Mouse (Mus musculus): ENCODE data around the gene Hoxc12. TPM values are rescaled to one million over a fixed set of nuclear protein-coding genes. Genes with fewer than 3 reads are reported as not detected.
A peak's percentile ranks its signal among the peaks of the same experiment; 100 is the strongest.

Gene Hoxc12
- total and polyA plus RNA-seq, 3 experiments = not detected

DNA sequence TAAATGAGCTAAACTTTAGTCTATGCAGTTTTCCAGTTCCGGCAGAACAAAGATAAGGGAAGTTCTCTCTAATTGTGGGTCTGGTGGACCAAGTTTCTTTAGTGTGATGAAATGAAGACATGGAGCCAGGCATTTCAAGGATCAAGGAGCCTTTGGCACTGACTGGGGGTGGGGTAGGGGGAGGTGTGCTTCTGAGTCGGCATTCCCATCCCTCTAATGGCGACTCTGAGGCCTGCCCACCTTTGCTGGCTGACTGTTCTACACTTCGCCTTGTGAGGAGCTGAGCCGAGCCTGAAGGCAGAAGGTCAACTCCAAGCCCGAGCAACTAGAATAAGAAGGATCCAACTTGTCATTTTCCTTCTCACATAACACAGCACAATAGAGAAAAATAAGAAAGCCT, 25.2 kb downstream of the Hoxc12 start:
- peaks cover under 1% of the 10 kb centered on the region for H3K79me2 ChIP-seq (ENCODE audit: control insufficient read depth, insufficient read depth, low read length, poor library complexity)
- H3K36me3 ChIP-seq (ENCODE audit: control insufficient read depth in 1 of 2, insufficient read depth in 2 of 2, low read length in 2 of 2) = no peaks in the 10 kb centered on the region; a peak in 2 of 4 replicates
- DNase-seq (ENCODE audit: low read depth, low spot score) = no peak
- H3K27ac ChIP-seq (ENCODE audit: control insufficient read depth, low read depth, low read length) = no peak overlapping the region
- H3K9ac ChIP-seq (ENCODE audit: control insufficient read depth, low read depth, low read length, poor library complexity, severe bottlenecking) = no peak overlapping the region
- H3K9me3 ChIP-seq (replicated peaks; ENCODE audit: insufficient read depth, low read length) = no peaks in the 10 kb centered on the region
- H3K27me3 ChIP-seq (ENCODE audit: control insufficient read depth in 1 of 2, insufficient read depth in 2 of 2, low read length in 2 of 2) = peaks cover 29 to 52% of the 10 kb centered on the region in 2 experiments
- TF ChIP-seq ZC3H11A (IDR thresholded peaks at IDR 0.05; ENCODE audit: low read depth, low read length) (0 out of 2 replicates have a peak, but pooled peaks have one; percentile 3), TCF12 (IDR thresholded peaks at IDR 0.05; ENCODE audit: low read depth, low read length) (0 out of 2 replicates have a peak, but pooled peaks have one; percentile 6), ZMIZ1 (IDR thresholded peaks at IDR 0.05; ENCODE audit: low read depth, low read length) (no peak), SMC3 (IDR thresholded peaks at IDR 0.05; ENCODE audit: low read depth, low read length) (peak; percentile 3; the same call in 1 of the 2 replicates)
- no peak overlapping the region; a peak in 1 of 4 replicates for H3K4me3 ChIP-seq (ENCODE audit: control insufficient read depth in 1 of 2, insufficient read depth in 1 of 2, low read depth in 2 of 2, low read length in 2 of 2)
- H3K4me1 ChIP-seq (ENCODE audit: control insufficient read depth in 1 of 2, insufficient read depth in 2 of 2, low read length in 2 of 2) = 0 out of 4 replicates have a peak, but pooled peaks cover 0 to 4% of the 10 kb centered on the region in 2 experiments

- peaks cover 9% of the 10 kb centered on the region for H3K79me2 ChIP-seq (ENCODE audit: control insufficient read depth, insufficient read depth, low read length, poor library complexity)
- H3K27ac ChIP-seq (ENCODE audit: control insufficient read depth, low read depth, low read length) = no peak overlapping the region
- H3K9me3 ChIP-seq (replicated peaks; ENCODE audit: insufficient read depth, low read length) = no peaks in the 10 kb centered on the region
- H3K4me1 ChIP-seq (ENCODE audit: control insufficient read depth in 1 of 2, insufficient read depth in 2 of 2, low read length in 2 of 2) = 0 out of 4 replicates have a peak, but pooled peaks cover 0 to 4% of the 10 kb centered on the region in 2 experiments
- no peak overlapping the region for H3K9ac ChIP-seq (ENCODE audit: control insufficient read depth, low read depth, low read length, poor library complexity, severe bottlenecking)
- no peak for DNase-seq (ENCODE audit: low read depth, low spot score)
- H3K36me3 ChIP-seq (ENCODE audit: control insufficient read depth in 1 of 2, insufficient read depth in 2 of 2, low read length in 2 of 2) = no peaks in the 10 kb centered on the region; a peak in 2 of 4 replicates
- H3K4me3 ChIP-seq (ENCODE audit: control insufficient read depth in 1 of 2, insufficient read depth in 1 of 2, low read depth in 2 of 2, low read length in 2 of 2) = no peak overlapping the region
- H3K27me3 ChIP-seq (ENCODE audit: control insufficient read depth in 1 of 2, insufficient read depth in 2 of 2, low read length in 2 of 2) = peaks cover 29 to 51% of the 10 kb centered on the region in 2 experiments
- TF ChIP-seq USF2 (IDR thresholded peaks at IDR 0.05; ENCODE audit: borderline replicate concordance in 1 of 2, insufficient read depth in 1 of 2, low read depth in 1 of 2, low read length in 2 of 2) (no peak), SMC3 (IDR thresholded peaks at IDR 0.05; ENCODE audit: low read depth, low read length) (no peak), ZKSCAN1 (IDR thresholded peaks at IDR 0.05; ENCODE audit: low read depth, low read length) (no peak), JUND (IDR thresholded peaks at IDR 0.05; ENCODE audit: low read depth, low read length) (no peak), SIN3A (IDR thresholded peaks at IDR 0.05; ENCODE audit: low read length) (no peak), TCF12 (IDR thresholded peaks at IDR 0.05; ENCODE audit: low read depth, low read length) (no peak), CHD2 (IDR thresholded peaks at IDR 0.05; ENCODE audit: low read length) (no peak), MYB (IDR thresholded peaks at IDR 0.05; ENCODE audit: low read depth, low read length) (no peak), GATA1 (IDR thresholded peaks at IDR 0.05; ENCODE audit: low read depth, low read length) (no peak), CTCF (IDR thresholded peaks at IDR 0.05 in 2 of 3, conservative IDR thresholded peaks at IDR 0.05 in 1 of 3; ENCODE audit: control insufficient read depth in 1 of 3, insufficient read depth in 1 of 3, low read depth in 2 of 3, low read length in 3 of 3, poor library complexity in 1 of 3, severe bottlenecking in 1 of 3) (no peak), MAFK (IDR thresholded peaks at IDR 0.05; ENCODE audit: borderline replicate concordance, low read depth, low read length) (no peak), MYC (IDR thresholded peaks at IDR 0.05; ENCODE audit: low read depth, low read length) (no peak), MEF2A (IDR thresholded peaks at IDR 0.05; ENCODE audit: extremely low read depth, insufficient replicate concordance, low read depth, low read length, poor library complexity, severe bottlenecking) (no peak), TAL1 (IDR thresholded peaks at IDR 0.05; ENCODE audit: low read length) (no peak), UBTF (IDR thresholded peaks at IDR 0.05; ENCODE audit: borderline replicate concordance, insufficient read depth, low read depth, low read length) (no peak)
Observed at GRCm38 (mm10) chr15:102962492-102962891, 25.9 kb downstream of the Hoxc12 start.

Data from MEL (cell line).